Mouse (Mus musculus) lung, embryonic 16.5 days (tissue): ENCODE data around the gene Extl1. TPM values are rescaled to one million over a fixed set of nuclear protein-coding genes. Genes with fewer than 3 reads are reported as not detected.

Experiments used
- ATAC-seq: fragments of 200-750 bp; cut with Nextera tagmentation; 2 replicates; pipeline ENCODE4 v1.8.0; 2017; ENCODE audit warnings: low read depth, mild to moderate bottlenecking, moderate library complexity
- H3K27ac ChIP-seq: fragments of 300-500 bp; sonication (generic); 2 replicates; pipeline ENCODE4 v1.5.1; 2014; ENCODE audit warnings: mild to moderate bottlenecking, control low read depth, low read length
- H3K27me3 ChIP-seq: fragments of 300-500 bp; sonication (generic); 2 replicates; pipeline ENCODE4 v1.6.1; 2014; ENCODE audit warnings: low read depth, low read length, mixed read lengths; ENCODE audit not compliant: control insufficient read depth, insufficient read depth
- H3K36me3 ChIP-seq: fragments of 300-500 bp; sonication (generic); 2 replicates; pipeline ENCODE4 v1.6.1; 2014; ENCODE audit warnings: low read length; ENCODE audit not compliant: control insufficient read depth, insufficient read depth
- H3K4me1 ChIP-seq: fragments of 300-500 bp; sonication (generic); replicated peaks from 2 replicates; pipeline ENCODE4 v1.6.1; 2014; ENCODE audit warnings: low read length, mixed read lengths; ENCODE audit not compliant: control insufficient read depth, insufficient read depth
- H3K4me2 ChIP-seq: fragments of 300-500 bp; sonication (generic); 2 replicates; pipeline ENCODE4 v1.6.1; 2014; ENCODE audit warnings: low read depth, low read length, control low read depth
- H3K4me3 ChIP-seq: fragments of 300-500 bp; sonication (generic); 2 replicates; pipeline ENCODE4 v1.5.1; 2014; ENCODE audit warnings: mild to moderate bottlenecking, low read length, control low read depth
- H3K9ac ChIP-seq: fragments of 300-500 bp; sonication (generic); 2 replicates; pipeline ENCODE4 v1.6.1; 2014; ENCODE audit warnings: low read length, control low read depth
- H3K9me3 ChIP-seq: fragments of 300-500 bp; sonication (generic); 2 replicates; pipeline ENCODE4 v1.6.1; 2016; ENCODE audit warnings: low read length; ENCODE audit not compliant: control insufficient read depth
- WGBS: fragments of 180-500 bp; shearing (Covaris S2); extraction: QIAGEN DNeasy Blood & Tissue Kit; methylation state at CpG from one replicate; pipeline ENCODE4 v1.1.7; 2014; 5-methylcytosine and 5-hydroxymethylcytosine counted together
- polyA plus RNA-seq: library from polyadenylated mRNA; unstranded; fragments of >200 nt; fragmentation: Nextera tagmentation; extraction: Ambion mirVana; gene quantifications from 2 replicates; pipeline ENCODE4 v1.2.1, GENCODE M21; 2015

Extl1 gene
- polyA plus RNA-seq, 1 experiment from 2014 or later = 2.5 TPM

GRCm38 (mm10) chr4:134409286-134409685 is 25.6 kb upstream of the Extl1 start:
- Histone ChIP-seq H3K36me3 (0 out of 2 replicates have a peak, but pooled peaks cover 3% of the 10 kb centered on the region), H3K27me3 (no peaks in the 10 kb centered on the region), H3K9me3 (no peaks in the 10 kb centered on the region), H3K9ac (no peak overlapping the region), H3K4me1 (no peaks in the 10 kb centered on the region), H3K4me3 (no peak overlapping the region), H3K27ac (no peak overlapping the region), H3K4me2 (no peak overlapping the region)
- 69% methylated on average over 5 of the region's 5 CpGs for WGBS
- ATAC-seq = no peak

DNA sequence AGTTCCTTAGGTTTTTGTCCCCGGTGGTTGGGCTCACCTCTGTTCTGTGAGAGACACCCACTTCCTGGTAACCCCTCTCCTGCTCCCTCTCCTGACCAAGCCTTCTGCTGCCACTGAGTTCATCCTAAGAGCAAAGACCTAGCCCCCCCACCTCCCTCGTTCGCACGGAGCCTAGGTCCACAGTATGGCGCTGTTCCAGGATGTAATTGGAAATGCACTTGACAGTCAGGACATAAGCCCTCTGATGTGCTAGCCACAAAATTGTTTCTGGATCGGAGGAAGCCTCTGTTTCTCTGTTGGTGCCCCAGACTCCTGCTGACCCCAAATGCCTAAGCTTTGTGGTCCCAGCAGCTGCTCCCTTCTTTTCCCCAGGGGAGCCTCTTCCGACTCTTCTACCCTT is 20.1 kb upstream of the Extl1 start:
- Histone ChIP-seq H3K27ac (no peak overlapping the region), H3K9ac (no peak overlapping the region), H3K9me3 (no peaks in the 10 kb centered on the region), H3K4me3 (no peak overlapping the region), H3K4me2 (no peak overlapping the region), H3K36me3 (no peaks in the 10 kb centered on the region), H3K27me3 (no peaks in the 10 kb centered on the region), H3K4me1 (peaks cover 15% of the 10 kb centered on the region)
- no peak for ATAC-seq
- WGBS = 44% methylated on average over 7 of the region's 7 CpGs

GRCm38 (mm10) chr4:134402571-134403262 is 19.1 kb upstream of the Extl1 start:
- Histone ChIP-seq H3K4me1 (peaks cover 15% of the 10 kb centered on the region), H3K36me3 (no peaks in the 10 kb centered on the region), H3K4me3 (no peak overlapping the region), H3K27ac (no peak overlapping the region), H3K9me3 (no peaks in the 10 kb centered on the region), H3K9ac (no peak overlapping the region), H3K27me3 (no peaks in the 10 kb centered on the region), H3K4me2 (no peak overlapping the region)
- ATAC-seq = peak; percentile 40; the same call in 1 of the 2 replicates
- 44% methylated on average over 16 of the region's 16 CpGs for WGBS

- ATAC-seq = no peak
- no peaks in the 10 kb centered on the region for H3K27me3 ChIP-seq
- H3K27ac ChIP-seq = no peak overlapping the region
- no peaks in the 10 kb centered on the region for H3K36me3 ChIP-seq
- H3K4me2 ChIP-seq = peak overlapping the region; percentile 77
- no peak overlapping the region for H3K4me3 ChIP-seq
- H3K9me3 ChIP-seq = no peaks in the 10 kb centered on the region
- peaks cover 20% of the 10 kb centered on the region for H3K4me1 ChIP-seq
- WGBS = 54% methylated on average over 16 of the region's 16 CpGs
- H3K9ac ChIP-seq = no peak overlapping the region
Observed at GRCm38 (mm10) chr4:134401856-134402570, 18.4 kb upstream of the Extl1 start.

GRCm38 (mm10) chr4:134401181-134401661 is 17.6 kb upstream of the Extl1 start:
- H3K27me3 ChIP-seq = no peaks in the 10 kb centered on the region
- peak; percentile 71 for ATAC-seq
- H3K4me3 ChIP-seq = peak overlapping the region; percentile 41
- H3K27ac ChIP-seq = no peak overlapping the region
- peak overlapping the region; percentile 53 for H3K9ac ChIP-seq
- H3K36me3 ChIP-seq = no peaks in the 10 kb centered on the region
- WGBS = 4% methylated on average over 19 of the region's 19 CpGs
- peaks cover 21% of the 10 kb centered on the region for H3K4me1 ChIP-seq
- peak overlapping the region; percentile 77 for H3K4me2 ChIP-seq
- H3K9me3 ChIP-seq = no peaks in the 10 kb centered on the region

DNA sequence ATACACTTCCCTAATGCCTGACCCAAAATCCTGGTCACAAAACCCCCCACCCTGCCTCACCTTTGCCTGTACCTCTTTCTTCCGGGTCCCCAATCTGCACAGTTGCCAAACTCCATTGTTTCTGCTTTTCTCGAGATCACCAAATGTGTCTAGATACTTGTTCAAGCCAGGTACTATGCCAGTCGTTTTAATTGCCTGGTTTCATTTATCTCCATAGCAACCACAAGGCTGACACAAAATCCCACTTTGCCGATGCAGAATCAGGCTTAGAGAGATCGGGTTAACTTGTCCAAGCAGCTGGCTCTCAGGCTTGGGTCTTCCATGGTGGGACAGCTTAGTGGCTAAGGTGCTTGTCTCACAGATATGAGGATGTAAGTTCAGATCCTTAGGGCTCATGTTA is 16.6 kb upstream of the Extl1 start:
- WGBS = 29% methylated on average over 5 of the region's 5 CpGs
- ATAC-seq = no peak
- H3K4me2 ChIP-seq = no peak overlapping the region

DNA sequence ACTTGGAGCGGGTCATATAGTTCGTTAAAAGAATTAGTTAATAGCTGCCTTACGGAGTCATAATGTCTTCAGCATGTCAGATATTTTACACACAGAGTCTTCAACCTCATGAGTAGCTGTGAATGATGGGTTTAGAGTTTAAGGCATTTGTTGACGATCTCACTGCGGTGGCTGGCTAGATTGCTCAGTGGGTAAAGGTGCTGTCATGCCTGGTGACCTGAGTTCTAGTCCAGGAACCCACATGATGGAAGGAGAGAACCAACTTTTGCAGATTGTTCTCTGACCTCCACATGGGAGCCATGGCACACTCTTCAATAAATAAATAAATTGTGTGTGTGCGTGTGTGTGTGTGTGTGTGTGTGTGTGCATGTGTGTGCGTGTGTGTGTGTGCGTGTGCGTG is 14.1 kb upstream of the Extl1 start:
- H3K27ac ChIP-seq = peak overlapping the region; percentile 93
- H3K27me3 ChIP-seq = no peaks in the 10 kb centered on the region
- 80% methylated on average over 9 of the region's 9 CpGs for WGBS
- H3K9me3 ChIP-seq = no peaks in the 10 kb centered on the region
- H3K4me1 ChIP-seq = peaks cover 19% of the 10 kb centered on the region
- no peaks in the 10 kb centered on the region for H3K36me3 ChIP-seq
- no peak overlapping the region for H3K9ac ChIP-seq
- ATAC-seq = no peak
- no peak overlapping the region for H3K4me3 ChIP-seq
- H3K4me2 ChIP-seq = peak overlapping the region; percentile 93

More for the DNA sequence above, 16.6 kb upstream of the Extl1 start:
- no peaks in the 10 kb centered on the region for H3K36me3 ChIP-seq
- H3K9me3 ChIP-seq = no peaks in the 10 kb centered on the region
- no peak overlapping the region for H3K27ac ChIP-seq
- peaks cover 21% of the 10 kb centered on the region for H3K4me1 ChIP-seq
- no peaks in the 10 kb centered on the region for H3K27me3 ChIP-seq
- no peak overlapping the region for H3K4me3 ChIP-seq
- H3K9ac ChIP-seq = no peak overlapping the region

DNA sequence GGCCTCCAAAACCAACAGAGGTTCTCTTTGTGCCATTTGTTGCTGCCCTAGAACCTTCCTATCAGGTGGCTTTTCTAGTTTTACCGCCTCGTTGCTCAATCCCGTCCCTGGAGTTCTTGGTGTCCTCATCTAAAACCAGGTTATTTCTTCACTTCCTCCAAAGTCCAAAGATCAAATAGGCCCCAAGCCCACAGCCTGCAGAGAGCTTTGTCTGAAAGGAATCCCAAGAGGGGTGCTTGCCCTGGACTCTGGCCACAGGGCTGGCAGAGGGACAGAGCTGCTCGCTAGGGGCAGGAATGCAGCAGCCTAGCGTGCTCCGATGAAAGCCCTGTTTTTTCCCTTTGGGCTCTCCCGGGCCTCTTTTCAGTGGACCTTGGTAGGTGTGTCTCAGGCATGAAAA is 13.5 kb upstream of the Extl1 start:
- no peaks in the 10 kb centered on the region for H3K27me3 ChIP-seq
- H3K36me3 ChIP-seq = no peaks in the 10 kb centered on the region
- 14% methylated on average over 7 of the region's 7 CpGs for WGBS
- H3K4me1 ChIP-seq = peaks cover 15% of the 10 kb centered on the region
- H3K27ac ChIP-seq = peak overlapping the region; percentile 93
- H3K4me2 ChIP-seq = peak overlapping the region; percentile 93
- peak overlapping the region; percentile 40 for H3K9ac ChIP-seq
- peak overlapping the region; percentile 70 for H3K4me3 ChIP-seq
- peak; percentile 36; the same call in 1 of the 2 replicates for ATAC-seq
- no peaks in the 10 kb centered on the region for H3K9me3 ChIP-seq

DNA sequence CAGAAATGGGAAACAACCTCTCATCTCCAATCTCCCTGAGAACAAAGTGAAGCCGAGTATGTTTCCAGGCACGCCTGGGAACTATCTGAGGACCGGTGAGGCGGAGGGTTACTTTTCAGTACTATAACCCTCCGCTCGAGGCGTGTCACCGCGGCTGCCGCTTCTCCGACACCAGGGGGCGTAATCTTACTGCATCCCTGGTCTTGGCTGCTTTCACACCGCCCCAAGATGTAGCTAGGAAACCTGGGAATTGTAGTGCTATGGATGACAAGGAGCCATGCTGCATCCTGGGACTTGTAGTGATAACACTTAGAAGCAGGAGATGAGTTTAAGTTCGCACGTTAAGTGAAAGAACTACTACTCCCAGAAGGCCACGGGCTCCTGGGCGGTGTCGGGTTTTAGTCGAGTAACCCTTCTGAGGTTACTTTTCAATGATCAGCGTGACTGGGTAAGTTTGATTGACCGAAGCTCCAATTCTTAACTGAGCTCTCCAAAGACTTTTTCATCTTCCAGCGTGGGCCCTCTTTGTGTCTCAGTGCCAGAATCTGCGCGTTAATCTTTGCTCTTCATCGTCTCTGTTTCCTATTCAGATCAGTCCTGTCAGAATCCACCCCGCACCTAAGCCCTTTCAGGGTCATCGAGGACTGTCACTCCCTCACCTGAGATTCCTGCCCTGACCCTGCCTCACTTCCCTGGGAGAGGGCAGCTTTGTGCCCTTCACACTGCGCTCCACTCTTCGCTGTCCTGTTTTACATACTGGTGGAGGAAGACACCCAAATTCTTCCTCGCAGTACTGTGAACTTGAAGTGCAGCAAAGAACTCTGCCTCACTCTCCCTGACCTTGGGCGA is 12.6 kb upstream of the Extl1 start, which contains the start of gene Pafah2:
TSS of gene Pafah2 (plus strand) at position 344 of the 849 bp plus-strand sequence.
- Histone ChIP-seq H3K4me2 (peak within 1 kb of the TSS; percentile 93), H3K9ac (peak within 1 kb of the TSS; percentile 79), H3K36me3 (no peaks in the 10 kb centered on the region), H3K9me3 (no peaks in the 10 kb centered on the region), H3K27me3 (no peaks in the 10 kb centered on the region), H3K27ac (peak within 1 kb of the TSS; percentile 93), H3K4me3 (peak within 1 kb of the TSS; percentile 70), H3K4me1 (peaks cover 12% of the 10 kb centered on the region)
- WGBS = under 1% methylated on average over 31 of the region's 31 CpGs
- peak; percentile 97 for ATAC-seq
